Mouse (Mus musculus): ENCODE data around the gene Cnp.

GRCm38 (mm10) chr11:100527458-100528374, 47.0 kb upstream of the Cnp start, which contains the start of gene Acly:
- TF ChIP-seq CTCF (IDR thresholded peaks at IDR 0.05) (no peak), EP300 (IDR thresholded peaks at IDR 0.05) (no peak)
